Mouse (Mus musculus) cerebellum, adult 2 months (tissue): ENCODE measurements around the gene Aoc1.

Experiments used
- CTCF ChIP-seq: fragments of 200-500 bp; IDR thresholded peaks from 2 replicates; pipeline ENCODE4 v1.5.1; 2011; ENCODE audit warnings: low read depth, mild to moderate bottlenecking, control low read depth, low read length, moderate library complexity, borderline replicate concordance; ENCODE audit not compliant: insufficient read depth
- POLR2A ChIP-seq: fragments of 200-500 bp; IDR thresholded peaks from 2 replicates; pipeline ENCODE4 v1.6.1; 2011; ENCODE audit warnings: low read length, control low read depth, borderline replicate concordance; ENCODE audit not compliant: insufficient read depth

DNA sequence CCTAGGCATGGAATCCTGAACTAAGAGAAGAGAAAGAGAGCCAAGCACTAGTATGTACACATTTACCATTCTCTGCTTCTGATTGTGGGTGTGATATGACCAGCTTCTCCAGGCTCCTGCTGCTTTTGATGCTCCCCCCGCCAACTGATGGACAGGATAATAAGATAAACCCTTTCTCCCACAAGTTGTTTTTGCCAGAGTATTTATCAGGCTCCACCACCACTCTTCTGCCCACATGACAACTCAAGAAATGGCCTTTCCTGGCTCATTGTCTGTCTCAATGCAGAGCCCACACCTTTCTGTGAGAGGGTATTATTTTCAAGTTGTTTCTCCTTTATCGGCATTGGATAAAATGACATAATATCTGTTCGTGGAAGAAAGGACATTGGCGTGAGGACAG, 39.2 kb upstream of the Aoc1 start:
- TF ChIP-seq CTCF (no peak), POLR2A (no peak)
